Mouse (Mus musculus): ENCODE data around the gene Tas2r124. TPM values are rescaled to one million over a fixed set of nuclear protein-coding genes. Genes with fewer than 3 reads are reported as not detected.

The Tas2r124 gene
- total and polyA plus RNA-seq, 2 experiments from 2014 or later: not detected

DNA sequence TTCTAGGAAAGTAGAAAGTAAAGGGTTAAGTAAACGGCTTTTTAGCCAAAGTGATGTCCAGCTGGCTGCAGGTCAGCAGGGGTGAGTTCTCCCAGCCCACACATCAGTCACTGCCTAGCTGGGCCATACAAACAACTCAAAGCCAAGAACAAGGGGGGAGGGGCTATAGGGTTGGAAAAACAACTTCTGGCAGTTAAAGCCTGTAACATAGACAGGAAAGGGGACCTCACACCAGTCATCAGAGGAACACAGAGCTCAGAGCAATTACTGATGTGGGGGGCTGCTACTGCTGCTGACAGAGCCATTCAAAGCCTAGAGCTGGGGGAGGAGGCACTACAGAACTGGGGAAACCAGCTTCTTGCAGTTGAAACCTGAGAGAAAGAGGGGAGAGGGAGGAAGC is 40.9 kb downstream of the Tas2r124 start:
- no peak overlapping the region for H3K27ac ChIP-seq (ENCODE audit: low read depth)

GRCm38 (mm10) chr6:132802518-132802917 is 48.0 kb downstream of the Tas2r124 start, which contains the start of gene Tas2r117:
Gene Tas2r117 (plus strand): TSS chr6:132802818.
- no peak for TF ChIP-seq EP300 (IDR thresholded peaks at IDR 0.05; ENCODE audit: low read depth)
- TF ChIP-seq CTCF (IDR thresholded peaks at IDR 0.05; ENCODE audit: low read depth): no peak
- no peak for ATAC-seq (ENCODE audit: insufficient read depth, low read depth)

More for the DNA sequence above, 40.9 kb downstream of the Tas2r124 start:
- H3K9me3 ChIP-seq (replicated peaks; ENCODE audit: control insufficient read depth, low read length): peaks cover 16% of the 10 kb centered on the region; the same call in 1 of the 2 replicates
- H3K36me3 ChIP-seq (replicated peaks; ENCODE audit: control insufficient read depth, insufficient read depth, low read length): no peaks in the 10 kb centered on the region
- H3K4me2 ChIP-seq (ENCODE audit: low read depth, low read length): no peak overlapping the region
- no peak for ATAC-seq (ENCODE audit: insufficient read depth, low read depth)
- H3K27me3 ChIP-seq (ENCODE audit: control insufficient read depth, insufficient read depth, low read length): no peaks in the 10 kb centered on the region
- no peak for DNase-seq (ENCODE audit: low spot score)
- TF ChIP-seq CTCF (IDR thresholded peaks at IDR 0.05; ENCODE audit: low read depth) (no peak), EP300 (IDR thresholded peaks at IDR 0.05; ENCODE audit: low read depth) (no peak)
- H3K4me3 ChIP-seq (ENCODE audit: low read depth, low read length): no peak overlapping the region
- no peaks in the 10 kb centered on the region for H3K4me1 ChIP-seq (ENCODE audit: control insufficient read depth, insufficient read depth)
- H3K9ac ChIP-seq (replicated peaks; ENCODE audit: low read depth, low read length): no peak overlapping the region
- 19% methylated on average over 1 of the region's 1 CpGs for WGBS

More at GRCm38 (mm10) chr6:132802518-132802917, 48.0 kb downstream of the Tas2r124 start, which contains the start of gene Tas2r117:
- Histone ChIP-seq H3K4me1 (ENCODE audit: control insufficient read depth, insufficient read depth) (no peaks in the 10 kb centered on the region), H3K27ac (ENCODE audit: low read depth) (no peak within 1 kb of the TSS), H3K27me3 (ENCODE audit: control insufficient read depth, insufficient read depth, low read length) (no peaks in the 10 kb centered on the region), H3K4me2 (ENCODE audit: low read depth, low read length) (no peak within 1 kb of the TSS), H3K9ac (replicated peaks; ENCODE audit: low read depth, low read length) (no peak within 1 kb of the TSS), H3K4me3 (ENCODE audit: low read depth, low read length) (no peak within 1 kb of the TSS), H3K9me3 (replicated peaks; ENCODE audit: control insufficient read depth, low read length) (no peaks in the 10 kb centered on the region), H3K36me3 (replicated peaks; ENCODE audit: control insufficient read depth, insufficient read depth, low read length) (no peaks in the 10 kb centered on the region)
- no peak for DNase-seq (ENCODE audit: low spot score)
- WGBS: 58% methylated on average over 1 of the region's 1 CpGs

Other genes with a start within 250 kb of the Tas2r124 start
- not detected in 2 replicates for gene Prh1, start 184.9 kb upstream of the Tas2r124 start, total RNA-seq (2014; rRNA removed; ENCODE audit: low replicate concordance)
- not detected in 2 replicates for gene Prh1, start 184.9 kb upstream of the Tas2r124 start, polyA plus RNA-seq (2015; fragmentation: Nextera tagmentation; extraction: Ambion mirVana)
- not detected in 2 replicates for gene Prp2, start 158.8 kb upstream of the Tas2r124 start, total RNA-seq (2014; rRNA removed; ENCODE audit: low replicate concordance)
- gene Prp2, start 158.8 kb upstream of the Tas2r124 start, polyA plus RNA-seq (2015; fragmentation: Nextera tagmentation; extraction: Ambion mirVana): not detected in 2 replicates
- gene A630073D07Rik, start 103.2 kb upstream of the Tas2r124 start, total RNA-seq (2014; rRNA removed; ENCODE audit: low replicate concordance): not detected in 2 replicates
- gene A630073D07Rik, start 103.2 kb upstream of the Tas2r124 start, polyA plus RNA-seq (2015; fragmentation: Nextera tagmentation; extraction: Ambion mirVana): not detected in 2 replicates
- not detected in 2 replicates for gene Tas2r120, start 97.8 kb upstream of the Tas2r124 start, total RNA-seq (2014; rRNA removed; ENCODE audit: low replicate concordance)
- gene Tas2r120, start 97.8 kb upstream of the Tas2r124 start, polyA plus RNA-seq (2015; fragmentation: Nextera tagmentation; extraction: Ambion mirVana): not detected in 2 replicates
- gene Tas2r121, start 53.7 kb upstream of the Tas2r124 start, total RNA-seq (2014; rRNA removed; ENCODE audit: low replicate concordance): not detected in 2 replicates
- gene Tas2r121, start 53.7 kb upstream of the Tas2r124 start, polyA plus RNA-seq (2015; fragmentation: Nextera tagmentation; extraction: Ambion mirVana): not detected in 2 replicates
- gene Tas2r122, start 42.8 kb upstream of the Tas2r124 start, total RNA-seq (2014; rRNA removed; ENCODE audit: low replicate concordance): not detected in 2 replicates
- not detected in 2 replicates for gene Tas2r122, start 42.8 kb upstream of the Tas2r124 start, polyA plus RNA-seq (2015; fragmentation: Nextera tagmentation; extraction: Ambion mirVana)
- not detected in 2 replicates for gene Tas2r115, start 16.7 kb upstream of the Tas2r124 start, total RNA-seq (2014; rRNA removed; ENCODE audit: low replicate concordance)
- not detected in 2 replicates for gene Tas2r115, start 16.7 kb upstream of the Tas2r124 start, polyA plus RNA-seq (2015; fragmentation: Nextera tagmentation; extraction: Ambion mirVana)
- not detected in 2 replicates for gene Tas2r102, start 7.4 kb downstream of the Tas2r124 start, total RNA-seq (2014; rRNA removed; ENCODE audit: low replicate concordance)
- gene Tas2r102, start 7.4 kb downstream of the Tas2r124 start, polyA plus RNA-seq (2015; fragmentation: Nextera tagmentation; extraction: Ambion mirVana): not detected in 2 replicates
- gene Tas2r136, start 23.4 kb downstream of the Tas2r124 start, total RNA-seq (2014; rRNA removed; ENCODE audit: low replicate concordance): not detected in 2 replicates
- gene Tas2r136, start 23.4 kb downstream of the Tas2r124 start, polyA plus RNA-seq (2015; fragmentation: Nextera tagmentation; extraction: Ambion mirVana): not detected in 2 replicates
- not detected in 2 replicates for gene Tas2r117, start 48.1 kb downstream of the Tas2r124 start, total RNA-seq (2014; rRNA removed; ENCODE audit: low replicate concordance)
- not detected in 2 replicates for gene Tas2r117, start 48.1 kb downstream of the Tas2r124 start, polyA plus RNA-seq (2015; fragmentation: Nextera tagmentation; extraction: Ambion mirVana)
- gene Tas2r123, start 92.4 kb downstream of the Tas2r124 start, total RNA-seq (2014; rRNA removed; ENCODE audit: low replicate concordance): not detected in 2 replicates
- not detected in 2 replicates for gene Tas2r123, start 92.4 kb downstream of the Tas2r124 start, polyA plus RNA-seq (2015; fragmentation: Nextera tagmentation; extraction: Ambion mirVana)
- gene Tas2r116, start 100.7 kb downstream of the Tas2r124 start, total RNA-seq (2014; rRNA removed; ENCODE audit: low replicate concordance): not detected in 2 replicates
- gene Tas2r116, start 100.7 kb downstream of the Tas2r124 start, polyA plus RNA-seq (2015; fragmentation: Nextera tagmentation; extraction: Ambion mirVana): not detected in 2 replicates
- not detected in 2 replicates for gene Tas2r110, start 113.3 kb downstream of the Tas2r124 start, total RNA-seq (2014; rRNA removed; ENCODE audit: low replicate concordance)
- not detected in 2 replicates for gene Tas2r110, start 113.3 kb downstream of the Tas2r124 start, polyA plus RNA-seq (2015; fragmentation: Nextera tagmentation; extraction: Ambion mirVana)
- gene Tas2r113, start 138.3 kb downstream of the Tas2r124 start, total RNA-seq (2014; rRNA removed; ENCODE audit: low replicate concordance): not detected in 2 replicates
- gene Tas2r113, start 138.3 kb downstream of the Tas2r124 start, polyA plus RNA-seq (2015; fragmentation: Nextera tagmentation; extraction: Ambion mirVana): not detected in 2 replicates
- not detected in 2 replicates for gene Tas2r125, start 154.9 kb downstream of the Tas2r124 start, total RNA-seq (2014; rRNA removed; ENCODE audit: low replicate concordance)
- gene Tas2r125, start 154.9 kb downstream of the Tas2r124 start, polyA plus RNA-seq (2015; fragmentation: Nextera tagmentation; extraction: Ambion mirVana): not detected in 2 replicates
- gene Tas2r129, start 196.4 kb downstream of the Tas2r124 start, total RNA-seq (2014; rRNA removed; ENCODE audit: low replicate concordance): not detected in 2 replicates
- not detected in 2 replicates for gene Tas2r129, start 196.4 kb downstream of the Tas2r124 start, polyA plus RNA-seq (2015; fragmentation: Nextera tagmentation; extraction: Ambion mirVana)
- gene Tas2r131, start 203.2 kb downstream of the Tas2r124 start, total RNA-seq (2014; rRNA removed; ENCODE audit: low replicate concordance): not detected in 2 replicates
- not detected in 2 replicates for gene Tas2r131, start 203.2 kb downstream of the Tas2r124 start, polyA plus RNA-seq (2015; fragmentation: Nextera tagmentation; extraction: Ambion mirVana)
- gene Tas2r109, start 226.2 kb downstream of the Tas2r124 start, total RNA-seq (2014; rRNA removed; ENCODE audit: low replicate concordance): not detected in 2 replicates
- not detected in 2 replicates for gene Tas2r109, start 226.2 kb downstream of the Tas2r124 start, polyA plus RNA-seq (2015; fragmentation: Nextera tagmentation; extraction: Ambion mirVana)

Data from heart, postnatal 0 days (tissue).